Mouse (Mus musculus) ES-Bruce4 (cell line): ENCODE results near the gene Gnpda2.

ENCODE experiments used
- CTCF ChIP-seq: IDR thresholded peaks from one replicate; pipeline ENCODE4 v1.8.1; 2011; ENCODE audit warnings: low read depth, low read length
- POLR2A ChIP-seq: IDR thresholded peaks from one replicate; pipeline ENCODE4 v1.8.1; 2011; ENCODE audit warnings: low read length; ENCODE audit not compliant: insufficient read depth

- TF ChIP-seq CTCF (no peak), POLR2A (no peak)
These were observed 34.7 kb downstream of the Gnpda2 start for GRCm38 (mm10) chr5:69557404-69557935.
